Mouse (Mus musculus): ENCODE measurements around the gene Psd4. TPM values are rescaled to one million over a fixed set of nuclear protein-coding genes. Genes with fewer than 3 reads are reported as not detected.
A peak's percentile ranks its signal among the peaks of the same experiment; 100 is the strongest.

The Psd4 gene
- polyA plus RNA-seq, 1 experiment from 2014 or later = 10.2 TPM

DNA sequence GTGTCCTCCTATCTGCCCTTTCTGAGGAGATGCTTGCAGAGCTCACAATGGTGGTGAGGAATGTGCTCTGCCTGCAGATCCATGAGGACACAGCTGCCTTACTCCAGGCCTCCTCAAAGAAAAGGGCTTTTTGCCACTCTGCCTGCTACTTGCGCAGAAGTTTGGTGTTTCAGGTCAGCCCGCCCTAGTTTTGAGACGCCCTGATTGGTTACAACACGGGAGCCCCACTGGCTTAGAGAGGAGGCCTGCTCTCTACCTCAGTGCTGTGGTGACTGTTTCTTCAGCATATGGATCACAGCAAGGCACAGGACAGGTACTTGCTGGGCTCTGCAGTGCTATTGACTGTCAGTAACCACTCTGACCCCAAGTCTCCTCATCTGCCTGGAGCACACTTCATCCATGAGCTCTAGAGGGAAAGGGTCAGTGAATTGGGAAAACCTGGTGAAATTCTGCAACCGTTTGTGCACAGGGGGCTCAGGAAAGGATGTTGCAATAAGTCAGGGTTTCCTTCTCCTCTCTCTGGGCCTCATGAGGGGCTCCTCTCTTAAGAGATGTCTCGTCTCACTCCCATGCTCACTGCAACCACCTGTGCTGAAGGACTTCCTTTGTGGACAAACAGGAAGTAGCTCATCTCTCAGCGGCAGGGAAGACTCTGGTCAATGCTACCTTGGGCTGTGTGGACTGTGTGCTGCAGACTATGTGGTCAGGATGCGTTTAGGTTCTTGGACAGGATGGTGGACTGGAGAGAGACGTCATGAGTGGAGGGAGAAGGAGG, 15.3 kb downstream of the Psd4 start:
- no peak overlapping the region for H3K4me3 ChIP-seq (ENCODE audit: low read depth, low read length)
- H3K9me3 ChIP-seq (ENCODE audit: control insufficient read depth, low read length) = no peaks in the 10 kb centered on the region
- 66% methylated on average over 9 of the region's 9 CpGs for WGBS
- ATAC-seq (ENCODE audit: low FRiP score, low TSS enrichment) = no peak
- DNase-seq (ENCODE audit: low spot score) = no peak
- no peak for TF ChIP-seq EP300 (optimal IDR thresholded peaks at IDR 0.05)
- no peak for TF ChIP-seq CTCF (IDR thresholded peaks at IDR 0.05; ENCODE audit: low read depth)
- H3K27ac ChIP-seq (replicated peaks) = no peak overlapping the region
- no peaks in the 10 kb centered on the region for H3K36me3 ChIP-seq (ENCODE audit: control insufficient read depth, insufficient read depth, low read length)
- no peak overlapping the region for H3K9ac ChIP-seq (ENCODE audit: low read length)
- H3K27me3 ChIP-seq (ENCODE audit: control insufficient read depth, insufficient read depth, low read length) = no peaks in the 10 kb centered on the region
- H3K4me1 ChIP-seq (replicated peaks; ENCODE audit: control insufficient read depth, insufficient read depth) = no peaks in the 10 kb centered on the region
- no peak overlapping the region for H3K4me2 ChIP-seq (replicated peaks; ENCODE audit: low read depth)

DNA sequence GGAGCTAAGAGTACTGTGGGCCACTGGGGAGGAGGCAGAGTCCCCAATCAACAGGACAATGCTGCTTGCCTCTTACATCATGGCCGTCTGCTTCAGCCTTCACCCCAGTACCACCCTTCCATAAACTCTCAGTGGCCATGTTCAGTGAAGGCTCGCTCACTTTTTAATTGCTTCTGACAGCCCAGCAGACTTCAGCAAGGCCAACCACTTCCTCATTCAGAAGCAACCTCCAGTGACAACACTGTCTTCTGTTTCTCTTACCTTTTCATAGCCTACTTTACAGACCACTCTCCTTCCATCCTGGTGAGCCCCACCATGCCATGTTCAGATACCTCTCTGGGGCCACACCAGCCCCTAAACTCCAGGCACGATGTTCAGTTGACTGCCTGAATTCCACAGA, 16.3 kb downstream of the Psd4 start:
- no peak overlapping the region for H3K4me3 ChIP-seq (ENCODE audit: low read depth, low read length)
- no peaks in the 10 kb centered on the region for H3K36me3 ChIP-seq (ENCODE audit: control insufficient read depth, insufficient read depth, low read length)
- H3K27ac ChIP-seq (replicated peaks) = no peak overlapping the region; the same call in 1 of the 2 replicates
- DNase-seq (ENCODE audit: low spot score) (no peak), ATAC-seq (ENCODE audit: low FRiP score, low TSS enrichment) (no peak)
- H3K9ac ChIP-seq (ENCODE audit: low read length) = no peak overlapping the region
- H3K4me2 ChIP-seq (replicated peaks; ENCODE audit: low read depth) = no peak overlapping the region
- H3K9me3 ChIP-seq (ENCODE audit: control insufficient read depth, low read length) = no peaks in the 10 kb centered on the region
- H3K4me1 ChIP-seq (replicated peaks; ENCODE audit: control insufficient read depth, insufficient read depth) = no peaks in the 10 kb centered on the region
- H3K27me3 ChIP-seq (ENCODE audit: control insufficient read depth, insufficient read depth, low read length) = no peaks in the 10 kb centered on the region
- TF ChIP-seq EP300 (optimal IDR thresholded peaks at IDR 0.05) (no peak), CTCF (IDR thresholded peaks at IDR 0.05; ENCODE audit: low read depth) (no peak)
- WGBS = 72% methylated on average over 3 of the region's 3 CpGs

DNA sequence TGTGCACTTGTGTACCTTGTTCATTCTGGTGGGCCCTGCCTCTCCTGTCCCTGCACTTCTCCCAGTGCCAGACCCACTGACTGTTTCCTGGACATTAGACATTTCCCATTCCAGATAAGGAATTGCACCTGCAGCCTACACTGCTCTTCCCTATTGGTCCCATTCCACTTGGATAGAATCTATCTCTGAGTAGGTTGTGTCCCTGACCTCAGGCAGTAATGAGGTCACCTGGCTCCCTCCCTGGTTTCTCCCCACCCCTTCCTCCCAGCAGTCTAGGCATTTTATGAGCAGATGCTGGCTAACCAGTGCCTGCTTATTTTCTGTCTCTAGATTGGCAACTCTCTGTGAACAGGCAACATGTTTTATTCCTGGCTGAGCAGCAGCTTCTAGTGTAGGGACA, 17.0 kb downstream of the Psd4 start:
- H3K4me2 ChIP-seq (replicated peaks; ENCODE audit: low read depth) = no peak overlapping the region
- no peaks in the 10 kb centered on the region for H3K9me3 ChIP-seq (ENCODE audit: control insufficient read depth, low read length)
- H3K4me3 ChIP-seq (ENCODE audit: low read depth, low read length) = no peak overlapping the region
- H3K9ac ChIP-seq (ENCODE audit: low read length) = no peak overlapping the region
- TF ChIP-seq CTCF (IDR thresholded peaks at IDR 0.05; ENCODE audit: low read depth) (no peak), EP300 (optimal IDR thresholded peaks at IDR 0.05) (no peak)
- peak overlapping the region; percentile 69 for H3K27ac ChIP-seq (replicated peaks)
- ATAC-seq (ENCODE audit: low FRiP score, low TSS enrichment) (0 out of 2 replicates have a peak, but pooled peaks have one; percentile 11), DNase-seq (ENCODE audit: low spot score) (no peak)
- H3K4me1 ChIP-seq (replicated peaks; ENCODE audit: control insufficient read depth, insufficient read depth) = no peaks in the 10 kb centered on the region
- H3K27me3 ChIP-seq (ENCODE audit: control insufficient read depth, insufficient read depth, low read length) = no peaks in the 10 kb centered on the region
- H3K36me3 ChIP-seq (ENCODE audit: control insufficient read depth, insufficient read depth, low read length) = no peaks in the 10 kb centered on the region

- no peaks in the 10 kb centered on the region for H3K4me1 ChIP-seq (replicated peaks; ENCODE audit: control insufficient read depth, insufficient read depth)
- H3K9me3 ChIP-seq (ENCODE audit: control insufficient read depth, low read length) = no peaks in the 10 kb centered on the region
- no peak overlapping the region for H3K4me3 ChIP-seq (ENCODE audit: low read depth, low read length)
- ATAC-seq (ENCODE audit: low FRiP score, low TSS enrichment) (peak; percentile 86), DNase-seq (ENCODE audit: low spot score) (peak; percentile 81)
- H3K36me3 ChIP-seq (ENCODE audit: control insufficient read depth, insufficient read depth, low read length) = no peaks in the 10 kb centered on the region
- 72% methylated on average over 14 of the region's 14 CpGs for WGBS
- no peaks in the 10 kb centered on the region for H3K27me3 ChIP-seq (ENCODE audit: control insufficient read depth, insufficient read depth, low read length)
- no peak for TF ChIP-seq CTCF (IDR thresholded peaks at IDR 0.05; ENCODE audit: low read depth)
- no peak for TF ChIP-seq EP300 (optimal IDR thresholded peaks at IDR 0.05)
- 0 out of 2 replicates have a peak overlapping the region, but pooled peaks have one; percentile 3 for H3K4me2 ChIP-seq (replicated peaks; ENCODE audit: low read depth)
- peak overlapping the region; percentile 69 for H3K27ac ChIP-seq (replicated peaks)
- H3K9ac ChIP-seq (ENCODE audit: low read length) = no peak overlapping the region
These were observed 18.0 kb downstream of the Psd4 start for GRCm38 (mm10) chr2:24385111-24385961.

DNA sequence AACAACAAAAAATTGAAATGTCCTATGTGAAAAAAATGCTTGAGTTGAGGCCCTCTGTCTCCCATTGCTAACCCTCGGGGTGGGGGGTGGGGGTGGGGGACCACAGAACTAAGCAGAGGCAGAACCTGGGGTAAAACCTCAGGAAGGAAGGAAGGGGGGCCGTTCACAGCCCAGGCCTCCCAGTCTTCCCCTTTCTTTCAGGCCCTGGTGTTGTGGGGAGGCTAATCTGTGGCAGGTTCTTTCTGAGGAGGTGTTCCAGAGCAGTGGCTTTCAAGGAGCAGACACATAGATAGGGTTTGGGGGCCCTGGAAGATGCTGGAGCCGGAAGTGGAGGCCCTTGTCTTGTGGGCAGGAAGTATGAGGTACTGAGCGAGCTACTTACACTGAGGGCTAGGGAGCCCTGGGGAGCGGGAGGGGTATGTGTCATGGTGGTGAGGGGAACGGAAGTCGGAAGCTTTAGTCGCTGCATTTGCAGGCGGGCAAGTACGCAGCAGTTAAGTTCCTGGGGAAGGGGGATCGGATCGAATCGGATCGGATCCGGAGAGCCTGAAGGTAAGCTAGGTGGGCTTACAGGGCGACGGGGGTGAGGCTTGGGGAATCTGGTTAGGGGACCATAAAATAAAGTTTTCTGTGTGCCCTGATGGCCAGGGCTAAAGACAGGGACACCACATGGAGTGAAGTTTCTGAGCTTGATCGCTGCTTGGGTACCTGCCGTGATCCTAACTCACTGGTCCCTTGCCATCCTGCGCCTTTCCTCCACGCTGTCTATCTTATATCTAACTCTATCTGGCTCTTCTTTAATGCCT, 19.0 kb downstream of the Psd4 start:
- H3K9me3 ChIP-seq (ENCODE audit: control insufficient read depth, low read length) = no peaks in the 10 kb centered on the region
- 87% methylated on average over 21 of the region's 21 CpGs for WGBS
- H3K27ac ChIP-seq (replicated peaks) = no peak overlapping the region
- H3K4me3 ChIP-seq (ENCODE audit: low read depth, low read length) = no peak overlapping the region
- DNase-seq (ENCODE audit: low spot score) (no peak), ATAC-seq (ENCODE audit: low FRiP score, low TSS enrichment) (no peak)
- no peak overlapping the region for H3K9ac ChIP-seq (ENCODE audit: low read length)
- no peak for TF ChIP-seq CTCF (IDR thresholded peaks at IDR 0.05; ENCODE audit: low read depth)
- TF ChIP-seq EP300 (optimal IDR thresholded peaks at IDR 0.05) = no peak
- H3K36me3 ChIP-seq (ENCODE audit: control insufficient read depth, insufficient read depth, low read length) = no peaks in the 10 kb centered on the region
- no peaks in the 10 kb centered on the region for H3K4me1 ChIP-seq (replicated peaks; ENCODE audit: control insufficient read depth, insufficient read depth)
- no peak overlapping the region for H3K4me2 ChIP-seq (replicated peaks; ENCODE audit: low read depth)
- no peaks in the 10 kb centered on the region for H3K27me3 ChIP-seq (ENCODE audit: control insufficient read depth, insufficient read depth, low read length)

Measured in stomach, postnatal 0 days (tissue).